Mouse (Mus musculus) right cerebral cortex, postnatal 10 days (tissue): ENCODE measurements at regions not wholly inside any gene's neighbourhood (a gene's known extent, or its start where the extent isn't known, plus 50 kb on each side); places are given as distances from the start of the nearest gene placed in this dataset.

Experiments
- DNase-seq, 2 experiments: peaks; one replicate each; pipeline ENCODE4 v3.0.0; 2021; ENCODE audit warnings: low spot score in 2 of 2

GRCm38 (mm10) chr19:21527391-21527790 lies 54.1 kb upstream of the Gda start:
- no peak for DNase-seq

- DNase-seq, result peak; percentile 81 to 91
These were observed 52.6 kb upstream of the Gda start for GRCm38 (mm10) chr19:21525808-21526207.
